Mouse (Mus musculus) urinary bladder, postnatal 4 days (tissue): Measurements from ENCODE around the gene Gm13285.
"Not testable (repeated sequence)": the region's sequence is repeated elsewhere in the genome, so short reads cannot be mapped to it uniquely, and the experiment has no call there.

ENCODE experiments used
- DNase-seq, 2 experiments: peaks; one replicate each; pipeline ENCODE4 v3.0.0; 2021 to 2022; ENCODE audit warnings: low spot score in 2 of 2

The Gm13285 gene

GRCm38 (mm10) chr4:88793936-88794675, 5.4 kb upstream of the Gm13285 start, which contains the start of gene Gm13275:
TSS of gene Gm13275 (plus strand) at chr4:88794487.
- peak; percentile 75 to 79 for DNase-seq

GRCm38 (mm10) chr4:88797097-88797496, 2.4 kb upstream of the Gm13285 start, which contains the start of gene Gm13279:
TSS of gene Gm13279 (plus strand) at chr4:88797397.
- not testable (repeated sequence) for DNase-seq

GRCm38 (mm10) chr4:88802954-88803353, 3.5 kb downstream of the Gm13285 start, which contains the start of gene Gm13287:
TSS of gene Gm13287 (plus strand) at chr4:88803254.
- not testable (repeated sequence) for DNase-seq

GRCm38 (mm10) chr4:88805231-88805630, 5.8 kb downstream of the Gm13285 start, which contains the start of gene Gm13288:
TSS of gene Gm13288 (plus strand) at chr4:88805531.
- not testable (repeated sequence) for DNase-seq

- DNase-seq = peak in 1 of 2 experiments; percentile 28
Observed at GRCm38 (mm10) chr4:88805761-88806160, 6.3 kb downstream of the Gm13285 start.

- no peak for DNase-seq
Observed at GRCm38 (mm10) chr4:88815928-88816327, 16.5 kb downstream of the Gm13285 start, which contains the start of gene Ifna7. TSS of gene Ifna7 (plus strand) at chr4:88816228.

- DNase-seq = no peak
Observed at GRCm38 (mm10) chr4:88819659-88820058, 20.2 kb downstream of the Gm13285 start, which contains the start of gene Ifna11. TSS of gene Ifna11 (plus strand) at chr4:88819959.

- no peak for DNase-seq
Observed at GRCm38 (mm10) chr4:88822995-88823394, 23.5 kb downstream of the Gm13285 start.

GRCm38 (mm10) chr4:88827116-88827515, 27.7 kb downstream of the Gm13285 start, which contains the start of gene Ifna6:
TSS of gene Ifna6 (plus strand) at chr4:88827416.
- DNase-seq = not testable (repeated sequence)

GRCm38 (mm10) chr4:88830523-88830922, 31.1 kb downstream of the Gm13285 start:
- DNase-seq = no peak

- DNase-seq = not testable (repeated sequence)
Observed at GRCm38 (mm10) chr4:88835225-88835624, 35.8 kb downstream of the Gm13285 start, which contains the start of gene Ifna5. TSS of gene Ifna5 (plus strand) at chr4:88835525.

GRCm38 (mm10) chr4:88838828-88839227, 39.4 kb downstream of the Gm13285 start:
- DNase-seq = no peak

GRCm38 (mm10) chr4:88840058-88840457, 40.6 kb downstream of the Gm13285 start:
- no peak for DNase-seq

GRCm38 (mm10) chr4:88841438-88841911, 42.0 kb downstream of the Gm13285 start, which contains the start of gene Ifna4:
TSS of gene Ifna4 (plus strand) at chr4:88841861.
- DNase-seq = no peak

- DNase-seq = no peak
Observed at GRCm38 (mm10) chr4:88845334-88845733, 45.9 kb downstream of the Gm13285 start.

- DNase-seq = no peak
Observed at GRCm38 (mm10) chr4:88849698-88850097, 50.2 kb downstream of the Gm13285 start, which contains the start of gene Ifna1. TSS of gene Ifna1 (plus strand) at chr4:88850087.
